Mouse (Mus musculus): ENCODE results near the gene Nono.

DNA sequence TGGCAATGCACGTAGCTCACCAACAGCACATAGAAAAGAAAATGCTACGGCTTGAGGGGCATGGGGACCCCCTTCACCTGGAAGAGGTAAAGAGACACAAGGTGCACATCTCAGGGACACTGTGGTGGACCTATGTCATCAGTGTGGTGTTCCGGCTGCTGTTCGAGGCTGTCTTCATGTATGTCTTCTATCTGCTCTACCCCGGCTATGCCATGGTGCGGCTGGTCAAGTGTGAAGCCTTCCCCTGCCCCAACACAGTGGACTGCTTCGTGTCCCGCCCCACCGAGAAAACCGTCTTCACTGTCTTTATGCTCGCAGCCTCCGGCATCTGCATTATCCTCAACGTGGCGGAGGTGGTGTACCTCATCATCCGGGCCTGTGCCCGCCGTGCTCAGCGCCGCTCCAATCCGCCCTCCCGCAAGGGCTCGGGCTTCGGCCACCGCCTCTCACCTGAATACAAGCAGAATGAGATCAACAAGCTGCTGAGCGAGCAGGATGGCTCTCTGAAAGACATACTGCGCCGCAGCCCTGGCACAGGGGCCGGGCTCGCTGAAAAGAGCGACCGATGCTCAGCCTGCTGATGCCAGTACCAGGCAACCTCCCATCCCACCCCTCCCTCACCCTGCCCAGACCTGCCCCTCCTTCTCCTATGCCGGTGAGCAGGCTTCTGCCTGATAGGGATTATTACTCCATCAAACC, 44.5 kb upstream of the Nono start:
- TF ChIP-seq POLR2A (IDR thresholded peaks at IDR 0.05; ENCODE audit: low read depth, low read length) (no peak), CTCF (IDR thresholded peaks at IDR 0.05; ENCODE audit: extremely low read depth, insufficient read length, insufficient replicate concordance, low read depth, low read length) (no peak)
